Mouse (Mus musculus) adrenal gland, postnatal 36 days (tissue): ENCODE measurements around the gene Ciz1. TPM values are rescaled to one million over a fixed set of nuclear protein-coding genes. Genes with fewer than 3 reads are reported as not detected.

Source experiments
- DNase-seq, 2 experiments: peaks; one replicate each; pipeline ENCODE4 v3.0.0; 2021; ENCODE audit warnings: mixed read lengths in 1 of 2
- long read RNA-seq, 2 experiments: library from polyadenylated mRNA; stranded (forward); transcript quantifications; one replicate each; pipeline ENCODE4 v2.0.0; 2021; ENCODE audit warnings: borderline sequencing depth in 2 of 2
- total RNA-seq, 2 experiments: library from RNA; stranded (reverse); gene quantifications; 2 replicates each; pipeline ENCODE4 v1.2.3; 2021

The Ciz1 gene
- total RNA-seq, result 10 to 100 TPM; 59.8 to 66.2 TPM
- long read RNA-seq, experiment 1, partial matches to known transcripts, result 16 of 32 reads
- long read RNA-seq, experiment 1, other reads (novel, unspliced or antisense), result 16 of 32 reads
- long read RNA-seq, experiment 2, partial matches to known transcripts, result 3 of 13 reads
- long read RNA-seq, experiment 2, other reads (novel, unspliced or antisense), result 10 of 13 reads

GRCm38 (mm10) chr2:32352151-32353006 is at the start of gene Ciz1:
TSS of gene Ciz1 (plus strand) at chr2:32352327.
- peak; percentile 34 to 45 for DNase-seq

GRCm38 (mm10) chr2:32302952-32303351 is 49.2 kb upstream of the Ciz1 start:
- DNase-seq, result no peak

GRCm38 (mm10) chr2:32304145-32304832 is 47.8 kb upstream of the Ciz1 start:
- peak; percentile 65 to 77 for DNase-seq

- no peak for DNase-seq
Observed at GRCm38 (mm10) chr2:32305668-32306067, 46.5 kb upstream of the Ciz1 start.

- DNase-seq, result no peak
Observed at GRCm38 (mm10) chr2:32306176-32306575, 46.0 kb upstream of the Ciz1 start.

GRCm38 (mm10) chr2:32307247-32307798 is 44.8 kb upstream of the Ciz1 start:
- DNase-seq, result no peak

- DNase-seq, result peak; percentile 48 to 65
Observed at GRCm38 (mm10) chr2:32307941-32308760, 44.0 kb upstream of the Ciz1 start.

- DNase-seq, result no peak
Observed at GRCm38 (mm10) chr2:32308870-32309568, 43.1 kb upstream of the Ciz1 start.

- no peak for DNase-seq
Observed at GRCm38 (mm10) chr2:32310096-32310845, 41.9 kb upstream of the Ciz1 start.

- DNase-seq, result no peak
Observed at GRCm38 (mm10) chr2:32311443-32312317, 40.4 kb upstream of the Ciz1 start.

GRCm38 (mm10) chr2:32312318-32312964 is 39.7 kb upstream of the Ciz1 start:
- peak; percentile 87 to 92 for DNase-seq

- no peak for DNase-seq
Observed at GRCm38 (mm10) chr2:32314831-32315230, 37.3 kb upstream of the Ciz1 start.

- no peak for DNase-seq
Observed at GRCm38 (mm10) chr2:32315751-32316150, 36.4 kb upstream of the Ciz1 start.

- DNase-seq, result no peak
Observed at GRCm38 (mm10) chr2:32316887-32317656, 35.1 kb upstream of the Ciz1 start.

GRCm38 (mm10) chr2:32317791-32318417 is 34.2 kb upstream of the Ciz1 start:
- peak; percentile 20 to 55 for DNase-seq

GRCm38 (mm10) chr2:32318709-32319585 is 33.2 kb upstream of the Ciz1 start:
- no peak for DNase-seq
